Mouse (Mus musculus) olfactory bulb, adult 2 months (tissue): ENCODE data around the gene AL732309.1.

ENCODE experiments used
- CTCF ChIP-seq: fragments of 200-500 bp; IDR thresholded peaks from 2 replicates; pipeline ENCODE4 v1.5.1; 2012; ENCODE audit warnings: low read depth, mild to moderate bottlenecking, low read length, moderate library complexity; ENCODE audit not compliant: insufficient read depth
- POLR2A ChIP-seq: fragments of 200-500 bp; IDR thresholded peaks from 2 replicates; pipeline ENCODE4 v1.6.1; 2012; ENCODE audit warnings: mild to moderate bottlenecking, low read depth, low read length, moderate library complexity; ENCODE audit not compliant: insufficient read depth

GRCm38 (mm10) chr2:25236614-25237013 is 10.0 kb downstream of the AL732309.1 start, which contains the start of gene Rnf224:
- no peak for TF ChIP-seq CTCF
- no peak for TF ChIP-seq POLR2A
